Mouse (Mus musculus) ES-Bruce4 (cell line): ENCODE results near the gene Adpgk.

Experiments used
- CTCF ChIP-seq: IDR thresholded peaks from one replicate; pipeline ENCODE4 v1.8.1; 2011; ENCODE audit warnings: low read depth, low read length
- EP300 ChIP-seq: IDR thresholded peaks from 2 replicates; pipeline ENCODE4 v1.6.1; 2011; ENCODE audit warnings: low read depth, low read length; ENCODE audit not compliant: insufficient read depth
- POLR2A ChIP-seq: IDR thresholded peaks from one replicate; pipeline ENCODE4 v1.8.1; 2011; ENCODE audit warnings: low read length; ENCODE audit not compliant: insufficient read depth

DNA sequence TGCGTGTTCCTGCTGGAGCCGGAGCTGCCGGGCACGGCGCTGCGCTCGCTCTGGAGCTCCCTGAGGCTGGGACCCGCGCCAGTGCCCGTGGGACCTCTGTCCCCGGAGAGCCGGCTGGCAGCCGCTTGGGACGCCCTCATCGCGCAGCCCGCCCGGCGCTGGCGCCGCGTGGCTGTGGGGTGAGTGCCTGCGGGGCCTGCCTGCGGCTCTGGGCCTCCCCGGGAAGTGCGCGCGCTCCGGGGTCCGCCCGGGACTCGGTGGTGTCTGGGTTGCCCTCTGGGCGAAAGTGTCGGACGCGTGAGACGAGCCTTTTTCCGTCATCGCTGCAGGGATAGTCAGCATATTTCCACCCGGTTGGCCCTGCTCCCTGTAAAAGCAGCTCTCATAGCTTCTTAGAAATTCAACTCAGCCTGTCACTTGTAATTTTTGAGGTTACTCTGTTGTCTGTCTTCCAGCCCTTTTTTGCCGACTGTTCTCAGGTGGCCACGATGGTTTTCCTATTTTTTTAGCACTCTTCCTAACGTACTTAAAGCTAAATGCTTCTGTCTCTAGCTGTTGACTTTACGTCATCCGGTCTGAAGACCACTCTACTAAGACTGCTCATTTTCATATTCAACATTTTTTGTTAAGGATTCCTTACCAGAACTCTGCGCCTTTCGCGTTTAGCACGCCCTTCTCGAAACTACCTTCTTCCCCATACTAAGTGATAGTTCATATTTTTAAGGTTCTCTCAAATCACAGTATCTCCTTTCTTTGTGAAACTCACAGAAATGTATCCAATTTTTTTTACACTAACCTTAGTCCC, 532 bp downstream of the Adpgk start:
- TF ChIP-seq CTCF (no peak), POLR2A (no peak), EP300 (no peak)
